Comparison of ENCODE assay signal across 8 mouse cellular contexts in genomic region chr5:22489091-22489490, GRCm38 (mm10).
DNase-seq lines count a peak whose midpoint lies in the region; ATAC-seq and TF ChIP-seq lines count a peak whose summit lies in the region.

No protein-coding gene starts in this region.

- no peaks in the 10 kb centered on the region for H3K36me3 ChIP-seq in midbrain, postnatal 0 days (ENCODE audit: insufficient read depth, low read length)
- H3K36me3 ChIP-seq in midbrain, embryonic 15.5 days (replicated peaks): no peaks in the 10 kb centered on the region
- peaks cover 42% of the 10 kb centered on the region for H3K36me3 ChIP-seq in embryonic facial prominence, embryonic 10.5 days (replicated peaks)
- H3K36me3 ChIP-seq in forebrain, embryonic 16.5 days (ENCODE audit: control insufficient read depth, insufficient read depth): no peaks in the 10 kb centered on the region

- 76% methylated on average over 4 of the region's 4 CpGs for WGBS in midbrain, postnatal 0 days
- WGBS in midbrain, embryonic 15.5 days: 82% methylated on average over 4 of the region's 4 CpGs
- 70% methylated on average over 4 of the region's 4 CpGs for WGBS in embryonic facial prominence, embryonic 10.5 days
- 75% methylated on average over 4 of the region's 4 CpGs for WGBS in forebrain, embryonic 16.5 days

- H3K27ac ChIP-seq in midbrain, postnatal 0 days (ENCODE audit: low read depth, low read length): no peak overlapping the region
- H3K27ac ChIP-seq in midbrain, embryonic 15.5 days: no peak overlapping the region
- H3K27ac ChIP-seq in embryonic facial prominence, embryonic 10.5 days (replicated peaks): no peak overlapping the region
- no peak overlapping the region for H3K27ac ChIP-seq in forebrain, embryonic 16.5 days (ENCODE audit: low read length)

- H3K4me3 ChIP-seq in midbrain, postnatal 0 days (ENCODE audit: low read depth, low read length): no peak overlapping the region
- H3K4me3 ChIP-seq in midbrain, embryonic 15.5 days: no peak overlapping the region
- no peak overlapping the region for H3K4me3 ChIP-seq in embryonic facial prominence, embryonic 10.5 days
- H3K4me3 ChIP-seq in forebrain, embryonic 16.5 days (replicated peaks; ENCODE audit: low read length): no peak overlapping the region

- no peak for ATAC-seq in cerebellum, adult (ENCODE audit: insufficient number of reproducible peaks, low FRiP score, low TSS enrichment)
- ATAC-seq in midbrain, postnatal 0 days (ENCODE audit: low FRiP score): no peak
- ATAC-seq in midbrain, embryonic 15.5 days (replicated peaks): no peak
- ATAC-seq in forebrain, embryonic 16.5 days: no peak

- H3K4me2 ChIP-seq in midbrain, postnatal 0 days (ENCODE audit: low read depth, low read length, poor library complexity, severe bottlenecking): no peak overlapping the region
- no peak overlapping the region for H3K4me2 ChIP-seq in midbrain, embryonic 15.5 days
- no peak overlapping the region for H3K4me2 ChIP-seq in forebrain, embryonic 16.5 days (ENCODE audit: low read length)

- H3K9me3 ChIP-seq in midbrain, postnatal 0 days (ENCODE audit: low read length): no peaks in the 10 kb centered on the region
- no peaks in the 10 kb centered on the region for H3K9me3 ChIP-seq in midbrain, embryonic 15.5 days
- H3K9me3 ChIP-seq in embryonic facial prominence, embryonic 10.5 days: no peaks in the 10 kb centered on the region
- no peaks in the 10 kb centered on the region for H3K9me3 ChIP-seq in forebrain, embryonic 16.5 days (ENCODE audit: control insufficient read depth, low read length)

- no peaks in the 10 kb centered on the region for H3K4me1 ChIP-seq in midbrain, postnatal 0 days (ENCODE audit: insufficient read depth, low read length)
- no peaks in the 10 kb centered on the region for H3K4me1 ChIP-seq in midbrain, embryonic 15.5 days
- no peaks in the 10 kb centered on the region for H3K4me1 ChIP-seq in embryonic facial prominence, embryonic 10.5 days
- peaks cover 8% of the 10 kb centered on the region for H3K4me1 ChIP-seq in forebrain, embryonic 16.5 days (replicated peaks; ENCODE audit: control insufficient read depth, insufficient read depth, low read length)

- H3K27me3 ChIP-seq in midbrain, postnatal 0 days (ENCODE audit: insufficient read depth, low read length): no peaks in the 10 kb centered on the region
- H3K27me3 ChIP-seq in midbrain, embryonic 15.5 days (replicated peaks): no peaks in the 10 kb centered on the region
- H3K27me3 ChIP-seq in embryonic facial prominence, embryonic 10.5 days (replicated peaks; ENCODE audit: low read depth, poor library complexity, severe bottlenecking): no peaks in the 10 kb centered on the region
- H3K27me3 ChIP-seq in forebrain, embryonic 16.5 days (replicated peaks; ENCODE audit: control insufficient read depth, insufficient read depth, low read length): no peaks in the 10 kb centered on the region

- TF ChIP-seq CTCF in midbrain, postnatal 0 days (IDR thresholded peaks at IDR 0.05): peak; percentile 22; the same call in 1 of the 2 replicates

- no peak overlapping the region for H3K9ac ChIP-seq in midbrain, postnatal 0 days (replicated peaks; ENCODE audit: low read length, poor library complexity, severe bottlenecking)
- H3K9ac ChIP-seq in midbrain, embryonic 15.5 days: no peak overlapping the region
- H3K9ac ChIP-seq in forebrain, embryonic 16.5 days (replicated peaks; ENCODE audit: low read depth, low read length): no peak overlapping the region

- DNase-seq in cerebellum, adult 9-10 months: peak; percentile 61
- no peak for DNase-seq in midbrain, postnatal 0 days (ENCODE audit: low spot score)
- peak; percentile 15 for DNase-seq in embryonic facial prominence, embryonic 10.5 days (ENCODE audit: low spot score)
- DNase-seq in thymus, postnatal 25 days: peak; percentile 24
- no peak for DNase-seq in right cerebral cortex, adult 2 months (ENCODE audit: low spot score in 2 of 2)

Comparison
In these comparisons a context has a peak if more than half of its experiments do, and no peak if none do; other contexts are left out.
1. DNase-seq: peak in cerebellum, adult 9-10 months (single experiment), embryonic facial prominence, embryonic 10.5 days (single experiment) and thymus, postnatal 25 days (single experiment); none in midbrain, postnatal 0 days (single experiment) and right cerebral cortex, adult 2 months (0 of 2).